Mouse (Mus musculus) spleen, adult 2 months (tissue): Measurements from ENCODE around the gene Mroh7. TPM values are rescaled to one million over a fixed set of nuclear protein-coding genes. Genes with fewer than 3 reads are reported as not detected.
A peak's percentile ranks its signal among the peaks of the same experiment; 100 is the strongest.

Experiments
- DNase-seq, 2 experiments: peaks; one replicate each; pipeline versions ENCODE4 v3.0.0 to v3.0.0-alpha.2; 2012 to 2021; ENCODE audit warnings: low spot score in 2 of 2, low read depth in 1 of 2
- H3K27ac ChIP-seq: fragments of 200-500 bp; 2 replicates; pipeline ENCODE4 v1.5.1; 2012; ENCODE audit warnings: low read length, inconsistent platforms; ENCODE audit not compliant: insufficient read depth
- H3K27me3 ChIP-seq: fragments of 200-500 bp; 2 replicates; pipeline ENCODE4 v1.6.1; 2012; ENCODE audit warnings: mild to moderate bottlenecking, moderate library complexity, low read length, inconsistent platforms; ENCODE audit not compliant: control insufficient read depth, insufficient read depth
- H3K36me3 ChIP-seq: fragments of 200-500 bp; 2 replicates; pipeline ENCODE4 v1.6.1; 2012; ENCODE audit warnings: mild to moderate bottlenecking, low read length, inconsistent platforms; ENCODE audit not compliant: control insufficient read depth, insufficient read depth
- H3K4me1 ChIP-seq: fragments of 200-500 bp; 2 replicates; pipeline ENCODE4 v1.6.1; 2011; ENCODE audit warnings: inconsistent platforms; ENCODE audit not compliant: control insufficient read depth, insufficient read depth, insufficient read length
- H3K4me3 ChIP-seq: fragments of 200-500 bp; 2 replicates; pipeline ENCODE4 v1.5.1; 2011; ENCODE audit warnings: mild to moderate bottlenecking, inconsistent platforms; ENCODE audit not compliant: insufficient read depth, insufficient read length; ENCODE audit errors: extremely low read depth
- CTCF ChIP-seq: fragments of 200-500 bp; IDR thresholded peaks from 2 replicates; pipeline ENCODE4 v1.5.1; 2011; ENCODE audit warnings: mild to moderate bottlenecking, inconsistent platforms; ENCODE audit not compliant: insufficient read depth, insufficient read length, insufficient replicate concordance; ENCODE audit errors: extremely low read depth
- POLR2A ChIP-seq: fragments of 200-500 bp; IDR thresholded peaks from 2 replicates; pipeline ENCODE4 v1.6.1; 2011; ENCODE audit warnings: low read depth, low read length, inconsistent platforms
- WGBS: fragments of 180-500 bp; shearing (Covaris S2); methylation state at CpG from one replicate; pipeline ENCODE4 v1.1.7; 2018; 5-methylcytosine and 5-hydroxymethylcytosine counted together
- polyA plus RNA-seq: library from polyadenylated mRNA; depleted of rRNA; stranded (reverse); fragments of >200 nt; gene quantifications from 2 replicates; pipeline ENCODE4 v1.2.3, GENCODE M21; 2012

The Mroh7 gene
- polyA plus RNA-seq, 1 experiment: 2.1 TPM

GRCm38 (mm10) chr4:106655681-106656080, 75.0 kb downstream of the Mroh7 start:
- H3K4me3 ChIP-seq: no peak overlapping the region

GRCm38 (mm10) chr4:106653051-106653450, 77.7 kb downstream of the Mroh7 start:
- H3K27ac ChIP-seq: no peak overlapping the region
- WGBS: 95% methylated on average over 15 of the region's 15 CpGs
- TF ChIP-seq CTCF: no peak
- TF ChIP-seq POLR2A: no peak
- peaks cover under 1% of the 10 kb centered on the region; the same call in 1 of the 2 replicates for H3K36me3 ChIP-seq
- H3K4me1 ChIP-seq: peaks cover 5% of the 10 kb centered on the region; the same call in 1 of the 2 replicates
- H3K27me3 ChIP-seq: no peaks in the 10 kb centered on the region
- no peak overlapping the region for H3K4me3 ChIP-seq
- DNase-seq: no peak

More at GRCm38 (mm10) chr4:106655681-106656080, 75.0 kb downstream of the Mroh7 start:
- peaks cover 4% of the 10 kb centered on the region; the same call in 1 of the 2 replicates for H3K36me3 ChIP-seq
- TF ChIP-seq CTCF (no peak), POLR2A (no peak)
- WGBS: 94% methylated on average over 10 of the region's 10 CpGs
- no peaks in the 10 kb centered on the region for H3K27me3 ChIP-seq
- H3K4me1 ChIP-seq: peaks cover 5% of the 10 kb centered on the region; the same call in 1 of the 2 replicates
- H3K27ac ChIP-seq: no peak overlapping the region
- DNase-seq: no peak

GRCm38 (mm10) chr4:106652546-106652945, 78.2 kb downstream of the Mroh7 start:
- WGBS: 82% methylated on average over 3 of the region's 3 CpGs
- H3K4me3 ChIP-seq: no peak overlapping the region

GRCm38 (mm10) chr4:106650833-106651527, 79.7 kb downstream of the Mroh7 start, which contains the start of gene Pars2:
Gene Pars2 (plus strand): TSS chr4:106651069.
- peak within 1 kb of the TSS; percentile 92 for H3K4me3 ChIP-seq
- TF ChIP-seq POLR2A (peak; percentile 80), CTCF (no peak)
- H3K27ac ChIP-seq: peak within 1 kb of the TSS; percentile 74
- DNase-seq: peak; percentile 92 to 95
- H3K27me3 ChIP-seq: no peaks in the 10 kb centered on the region
- no peaks in the 10 kb centered on the region; the same call in 1 of the 2 replicates for H3K36me3 ChIP-seq
- 3% methylated on average over 40 of the region's 40 CpGs for WGBS
- peaks cover 5% of the 10 kb centered on the region; the same call in 1 of the 2 replicates for H3K4me1 ChIP-seq

More at GRCm38 (mm10) chr4:106652546-106652945, 78.2 kb downstream of the Mroh7 start:
- no peak for DNase-seq
- H3K36me3 ChIP-seq: no peaks in the 10 kb centered on the region; the same call in 1 of the 2 replicates
- no peaks in the 10 kb centered on the region for H3K27me3 ChIP-seq
- TF ChIP-seq CTCF (no peak), POLR2A (no peak)
- peaks cover 5% of the 10 kb centered on the region; the same call in 1 of the 2 replicates for H3K4me1 ChIP-seq
- H3K27ac ChIP-seq: no peak overlapping the region

GRCm38 (mm10) chr4:106647137-106647536, 83.6 kb downstream of the Mroh7 start:
- DNase-seq: no peak
- no peak overlapping the region for H3K4me3 ChIP-seq
- WGBS: 93% methylated on average over 6 of the region's 6 CpGs
- H3K27me3 ChIP-seq: no peaks in the 10 kb centered on the region
- no peak overlapping the region for H3K27ac ChIP-seq
- no peaks in the 10 kb centered on the region for H3K36me3 ChIP-seq
- TF ChIP-seq CTCF: no peak
- no peak for TF ChIP-seq POLR2A
- peaks cover 5% of the 10 kb centered on the region; the same call in 1 of the 2 replicates for H3K4me1 ChIP-seq

GRCm38 (mm10) chr4:106645797-106646196, 84.9 kb downstream of the Mroh7 start:
- no peak overlapping the region for H3K4me3 ChIP-seq
- TF ChIP-seq POLR2A (no peak), CTCF (no peak)
- no peak overlapping the region for H3K27ac ChIP-seq
- WGBS: 83% methylated on average over 5 of the region's 5 CpGs
- H3K27me3 ChIP-seq: no peaks in the 10 kb centered on the region
- H3K36me3 ChIP-seq: no peaks in the 10 kb centered on the region
- no peak for DNase-seq
- H3K4me1 ChIP-seq: no peaks in the 10 kb centered on the region

- WGBS: 84% methylated on average over 6 of the region's 6 CpGs
- TF ChIP-seq CTCF (no peak), POLR2A (no peak)
- H3K4me3 ChIP-seq: no peak overlapping the region
- H3K4me1 ChIP-seq: no peaks in the 10 kb centered on the region
- no peaks in the 10 kb centered on the region for H3K27me3 ChIP-seq
- H3K27ac ChIP-seq: no peak overlapping the region
- H3K36me3 ChIP-seq: no peaks in the 10 kb centered on the region
- no peak for DNase-seq
Measured at GRCm38 (mm10) chr4:106644218-106644610, 86.5 kb downstream of the Mroh7 start.
